Mouse (Mus musculus) bone marrow, adult 2 months (tissue): ENCODE measurements around the gene Hid1.

Experiments used
- CTCF ChIP-seq: fragments of 200-500 bp; IDR thresholded peaks from 2 replicates; pipeline ENCODE4 v1.5.1; 2011; ENCODE audit warnings: low read length, control low read depth; ENCODE audit not compliant: control insufficient read depth, insufficient read depth
- POLR2A ChIP-seq: fragments of 200-500 bp; IDR thresholded peaks from 2 replicates; pipeline ENCODE4 v1.6.1; 2011; ENCODE audit warnings: low read depth, mild to moderate bottlenecking, control low read depth, low read length, borderline replicate concordance; ENCODE audit not compliant: control insufficient read depth

DNA sequence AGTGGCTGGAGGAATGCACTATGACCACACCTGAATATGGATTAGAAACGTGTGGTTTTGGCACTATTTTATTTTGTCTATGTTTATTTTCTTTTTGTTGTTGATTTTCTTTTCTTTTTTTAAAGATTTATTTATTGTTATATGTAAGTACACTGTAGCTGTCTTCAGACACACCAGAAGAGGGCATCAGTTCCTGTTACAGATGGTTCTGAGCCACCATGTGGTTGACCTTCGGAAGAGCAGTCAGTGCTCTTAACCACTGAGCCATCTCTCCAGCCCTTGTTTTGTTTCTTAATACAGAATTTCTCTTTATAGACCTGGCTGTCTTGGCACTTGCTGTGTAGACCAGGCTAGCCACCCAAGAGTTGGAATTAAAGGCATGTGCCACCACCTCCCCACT, 5.2 kb upstream of the Hid1 start:
- TF ChIP-seq POLR2A (no peak), CTCF (no peak)
